Comparison of ENCODE assay signal across 9 mouse cellular contexts in genomic region chr9:57209316-57209715, GRCm38 (mm10). TPM values are rescaled to one million over a fixed set of nuclear protein-coding genes. Genes with fewer than 3 reads are reported as not detected.
DNase-seq lines count a peak whose midpoint lies in the region; ATAC-seq and TF ChIP-seq lines count a peak whose summit lies in the region.
"Had no signal": no experiment of that assay in that cellular context is flagged by ENCODE, and none has a peak within 500 bp of the region (broad histone marks: within the 10 kb centered on the region; RNA-seq: fewer than 3 reads in every experiment).

No protein-coding gene starts in this region.

- ATAC-seq in midbrain, embryonic 14.5 days (ENCODE audit: low FRiP score, low TSS enrichment), result no peak
- no peak for ATAC-seq in midbrain, embryonic 15.5 days (replicated peaks)
- no peak for ATAC-seq in liver, postnatal 0 days

- H3K9ac ChIP-seq in midbrain, embryonic 14.5 days (replicated peaks; ENCODE audit: low read length), result no peak overlapping the region
- no peak overlapping the region for H3K9ac ChIP-seq in midbrain, embryonic 15.5 days
- H3K9ac ChIP-seq in liver, postnatal 0 days (replicated peaks), result no peak overlapping the region

- no peak overlapping the region for H3K4me2 ChIP-seq in midbrain, embryonic 14.5 days (ENCODE audit: low read length)
- H3K4me2 ChIP-seq in midbrain, embryonic 15.5 days, result no peak overlapping the region
- H3K4me2 ChIP-seq in liver, postnatal 0 days (ENCODE audit: low read depth, low read length), result no peak overlapping the region

- WGBS in midbrain, embryonic 14.5 days, result 32% methylated on average over 3 of the region's 3 CpGs
- 32% methylated on average over 3 of the region's 3 CpGs for WGBS in midbrain, embryonic 15.5 days
- 35% methylated on average over 3 of the region's 3 CpGs for WGBS in liver, postnatal 0 days (ENCODE audit: insufficient replicate concordance)

- TF ChIP-seq CTCF in liver, postnatal 0 days (IDR thresholded peaks at IDR 0.05; ENCODE audit: low read depth), result peak; percentile 64

- H3K4me3 ChIP-seq in midbrain, embryonic 14.5 days (replicated peaks; ENCODE audit: low read depth, low read length), result no peak overlapping the region
- H3K4me3 ChIP-seq in midbrain, embryonic 15.5 days, result no peak overlapping the region
- H3K4me3 ChIP-seq in liver, postnatal 0 days (ENCODE audit: low read depth, low read length), result no peak overlapping the region

- TF ChIP-seq EP300 in liver, postnatal 0 days (IDR thresholded peaks at IDR 0.05; ENCODE audit: low read depth), result no peak

- no peaks in the 10 kb centered on the region for H3K4me1 ChIP-seq in midbrain, embryonic 14.5 days (ENCODE audit: control insufficient read depth, insufficient read depth, low read length)
- no peaks in the 10 kb centered on the region for H3K4me1 ChIP-seq in midbrain, embryonic 15.5 days
- no peaks in the 10 kb centered on the region for H3K4me1 ChIP-seq in liver, postnatal 0 days (ENCODE audit: insufficient read depth)

- H3K27ac ChIP-seq in midbrain, embryonic 14.5 days (replicated peaks; ENCODE audit: low read depth, low read length), result no peak overlapping the region
- no peak overlapping the region for H3K27ac ChIP-seq in midbrain, embryonic 15.5 days
- no peak overlapping the region for H3K27ac ChIP-seq in liver, postnatal 0 days (ENCODE audit: low read depth)

- no peaks in the 10 kb centered on the region for H3K36me3 ChIP-seq in midbrain, embryonic 14.5 days (ENCODE audit: control insufficient read depth, insufficient read depth, low read length)
- H3K36me3 ChIP-seq in midbrain, embryonic 15.5 days (replicated peaks), result no peaks in the 10 kb centered on the region
- H3K36me3 ChIP-seq in liver, postnatal 0 days (replicated peaks; ENCODE audit: insufficient read depth, low read length), result no peaks in the 10 kb centered on the region

- no peaks in the 10 kb centered on the region for H3K27me3 ChIP-seq in midbrain, embryonic 14.5 days (ENCODE audit: control insufficient read depth, insufficient read depth, low read length)
- H3K27me3 ChIP-seq in midbrain, embryonic 15.5 days (replicated peaks), result no peaks in the 10 kb centered on the region
- no peaks in the 10 kb centered on the region for H3K27me3 ChIP-seq in liver, postnatal 0 days (ENCODE audit: insufficient read depth, low read length)

- intact Hi-C loops in heart, postnatal 36 days (cut with DNase I), result loop anchor here (1.0 to 5.0 kb wide), 3 partner anchors 49 to 308 kb away; no protein-coding TSS in a partner anchor

- DNase-seq in cerebellum, adult 18-20 months, result peak; percentile 31 to 32
- DNase-seq in cerebellum, adult 11-12 months, result no peak
- DNase-seq in midbrain, embryonic 14.5 days, result peak; percentile 80
- peak; percentile 2 for DNase-seq in brain, embryonic 18.5 days (ENCODE audit: low read depth, low spot score)
- DNase-seq in heart, postnatal 36 days, result peak; percentile 24 to 54
- peak; percentile 57 for DNase-seq in liver, postnatal 0 days
- peak; percentile 46 for DNase-seq in thymus, postnatal 25 days

- no peaks in the 10 kb centered on the region for H3K9me3 ChIP-seq in midbrain, embryonic 14.5 days (ENCODE audit: control insufficient read depth, low read length)
- H3K9me3 ChIP-seq in midbrain, embryonic 15.5 days, result no peaks in the 10 kb centered on the region
- no peaks in the 10 kb centered on the region for H3K9me3 ChIP-seq in liver, postnatal 0 days (ENCODE audit: low read length)

RNA-seq across cellular contexts. Expression of gene Trcg1, which starts 27.0 kb away (rescaled TPM):
- polyA plus RNA-seq in midbrain, embryonic 14.5 days (2014; fragmentation: Nextera tagmentation; extraction: Ambion mirVana), result not detected in 2 replicates
- polyA plus RNA-seq in midbrain, embryonic 15.5 days (2015; fragmentation: Nextera tagmentation; extraction: Ambion mirVana), result not detected in 2 replicates
- total RNA-seq in heart, postnatal 36 days (2021), result not detected
- not detected in 2 replicates for polyA plus RNA-seq in liver, postnatal 0 days (2015; fragmentation: Nextera tagmentation; extraction: Ambion mirVana)
- polyA plus RNA-seq: stomach, embryonic 14.5 days had no signal

RNA-seq across cellular contexts. Expression of gene Commd4, which starts 51.2 kb away (rescaled TPM):
- 159 and 190 TPM in 2 replicates for polyA plus RNA-seq in midbrain, embryonic 14.5 days (2014; fragmentation: Nextera tagmentation; extraction: Ambion mirVana)
- 196 and 201 TPM in 2 replicates for polyA plus RNA-seq in midbrain, embryonic 15.5 days (2015; fragmentation: Nextera tagmentation; extraction: Ambion mirVana)
- 10 to 100 TPM; 26.6 to 29.6 TPM for total RNA-seq in heart, postnatal 36 days (2021)
- polyA plus RNA-seq in liver, postnatal 0 days (2015; fragmentation: Nextera tagmentation; extraction: Ambion mirVana), result 45.4 and 48.2 TPM in 2 replicates

RNA-seq across cellular contexts. Expression of gene 1700017B05Rik, which starts 53.1 kb away (rescaled TPM):
- polyA plus RNA-seq in midbrain, embryonic 14.5 days (2014; fragmentation: Nextera tagmentation; extraction: Ambion mirVana), result 3.3 and 4.4 TPM in 2 replicates
- polyA plus RNA-seq in midbrain, embryonic 15.5 days (2015; fragmentation: Nextera tagmentation; extraction: Ambion mirVana), result 4.0 and 4.4 TPM in 2 replicates
- total RNA-seq in heart, postnatal 36 days (2021), result 10 to 100 TPM in 1 of 2 experiments, 1 to 10 TPM in 1; 9.7 to 13.9 TPM
- polyA plus RNA-seq in liver, postnatal 0 days (2015; fragmentation: Nextera tagmentation; extraction: Ambion mirVana), result 10.1 and 10.4 TPM in 2 replicates
